Mouse (Mus musculus) T-helper 2 cell (primary cell): Measurements from ENCODE around the gene Angptl1.

Source experiments
- in situ Hi-C: fragments of 300-600 bp; cut with MboI, MseI; formaldehyde crosslinking; loops from one replicate; pipeline ENCODE4 v1.15.1; 2025; ENCODE audit warnings: high pct_unique_total_duplicates

The Angptl1 gene

GRCm38 (mm10) chr1:156838177-156838576 is at the start of gene Angptl1:
TSS of gene Angptl1 (plus strand) at chr1:156838562.
- in situ Hi-C loops, result no loop called here

GRCm38 (mm10) chr1:156789844-156790490 is 48.4 kb upstream of the Angptl1 start:
- in situ Hi-C loops, result loop anchor here (5.0 kb wide), 2 partner anchors 37 to 48 kb away; no protein-coding TSS in a partner anchor

GRCm38 (mm10) chr1:156796251-156796650 is 42.1 kb upstream of the Angptl1 start:
- in situ Hi-C loops, result loop anchor here (5.0 kb wide), 1 partner anchor 71 kb away; no protein-coding TSS in a partner anchor

GRCm38 (mm10) chr1:156801276-156801675 is 37.1 kb upstream of the Angptl1 start:
- in situ Hi-C loops, result no loop called here

GRCm38 (mm10) chr1:156808332-156808731 is 30.0 kb upstream of the Angptl1 start:
- in situ Hi-C loops, result no loop called here

GRCm38 (mm10) chr1:156811928-156812327 is 26.4 kb upstream of the Angptl1 start:
- in situ Hi-C loops, result no loop called here

GRCm38 (mm10) chr1:156812716-156813115 is 25.6 kb upstream of the Angptl1 start:
- in situ Hi-C loops, result no loop called here

- in situ Hi-C loops, result no loop called here
Observed at GRCm38 (mm10) chr1:156813485-156813884, 24.9 kb upstream of the Angptl1 start.

- in situ Hi-C loops, result no loop called here
Observed at GRCm38 (mm10) chr1:156819236-156819635, 19.1 kb upstream of the Angptl1 start.

GRCm38 (mm10) chr1:156838695-156839094 is 333 bp downstream of the Angptl1 start:
- in situ Hi-C loops, result no loop called here

- in situ Hi-C loops, result no loop called here
Observed at GRCm38 (mm10) chr1:156841625-156842339, 3.4 kb downstream of the Angptl1 start.

- in situ Hi-C loops, result no loop called here
Observed at GRCm38 (mm10) chr1:156847098-156847497, 8.7 kb downstream of the Angptl1 start.

GRCm38 (mm10) chr1:156852409-156852808 is 14.0 kb downstream of the Angptl1 start:
- in situ Hi-C loops, result no loop called here

GRCm38 (mm10) chr1:156852872-156853271 is 14.5 kb downstream of the Angptl1 start:
- in situ Hi-C loops, result no loop called here

GRCm38 (mm10) chr1:156854558-156854957 is 16.2 kb downstream of the Angptl1 start:
- in situ Hi-C loops, result no loop called here

- in situ Hi-C loops, result no loop called here
Observed at GRCm38 (mm10) chr1:156856666-156857065, 18.3 kb downstream of the Angptl1 start.

- in situ Hi-C loops, result no loop called here
Observed at GRCm38 (mm10) chr1:156859156-156859555, 20.8 kb downstream of the Angptl1 start.

GRCm38 (mm10) chr1:156859711-156860250 is 21.4 kb downstream of the Angptl1 start:
- in situ Hi-C loops, result no loop called here

- in situ Hi-C loops, result no loop called here
Observed at GRCm38 (mm10) chr1:156860266-156860665, 21.9 kb downstream of the Angptl1 start.

- in situ Hi-C loops, result no loop called here
Observed at GRCm38 (mm10) chr1:156861475-156862043, 23.2 kb downstream of the Angptl1 start.

- in situ Hi-C loops, result no loop called here
Observed at GRCm38 (mm10) chr1:156863726-156864125, 25.4 kb downstream of the Angptl1 start.

- in situ Hi-C loops, result no loop called here
Observed at GRCm38 (mm10) chr1:156864240-156864639, 25.9 kb downstream of the Angptl1 start.
